Mouse (Mus musculus) granulocyte monocyte progenitor cell, adult 5-6 weeks (primary cell): ENCODE data around the gene Cers1. TPM values are rescaled to one million over a fixed set of nuclear protein-coding genes. Genes with fewer than 3 reads are reported as not detected.

Source experiments
- ATAC-seq: replicated peaks from 2 replicates; pipeline ENCODE4 v1.8.0; 2016; ENCODE audit warnings: mild to moderate bottlenecking, moderate TSS enrichment, inconsistent platforms; ENCODE audit not compliant: poor library complexity, severe bottlenecking
- total RNA-seq, 2 experiments: library from RNA; stranded (forward) in 1 of 2; stranded (reverse) in 1 of 2; fragments of 200-712, 200-1000 nt in 1 of 2; fragments of >200 nt in 1 of 2; fragmentation: Nextera tagmentation in 1 of 2; gene quantifications; 2 replicates each; pipeline ENCODE4 v1.2.3; 2014 to 2017

The Cers1 gene
- total RNA-seq, 2 experiments from 2014 or later, result not detected

DNA sequence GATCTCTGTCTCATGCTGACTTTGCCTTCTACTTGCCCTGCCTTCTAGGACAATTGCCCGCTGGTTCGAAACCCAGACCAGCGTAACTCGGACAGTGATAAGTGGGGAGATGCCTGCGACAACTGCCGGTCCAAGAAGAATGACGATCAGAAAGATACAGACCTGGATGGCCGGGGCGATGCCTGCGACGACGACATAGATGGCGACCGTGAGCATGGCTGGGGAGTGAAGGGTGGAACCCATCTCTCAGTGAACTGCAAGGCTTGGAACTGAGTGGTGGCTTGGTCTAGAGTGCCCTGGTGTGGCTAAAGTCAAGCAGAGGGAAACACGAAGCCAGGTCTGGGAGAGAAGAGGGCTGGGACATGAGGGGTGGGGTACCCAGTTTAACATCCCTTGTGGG, 61.5 kb downstream of the Cers1 start:
- no peak for ATAC-seq

DNA sequence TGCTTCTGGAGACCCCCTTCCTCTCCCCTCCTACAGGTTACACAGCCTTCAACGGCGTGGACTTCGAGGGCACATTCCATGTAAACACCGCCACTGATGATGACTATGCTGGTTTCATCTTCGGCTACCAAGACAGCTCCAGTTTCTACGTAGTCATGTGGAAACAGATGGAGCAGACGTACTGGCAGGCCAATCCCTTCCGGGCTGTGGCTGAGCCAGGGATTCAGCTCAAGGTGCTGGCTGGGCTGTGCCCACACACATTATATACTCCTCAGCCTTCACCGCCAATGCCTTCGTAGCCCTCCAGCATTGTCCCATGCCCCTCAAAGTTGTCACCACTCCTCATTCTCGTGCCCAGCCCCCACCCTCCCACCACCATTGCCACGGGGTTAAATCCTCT, 64.5 kb downstream of the Cers1 start:
- no peak for ATAC-seq

Other genes starting within 250 kb of the Cers1 start
- gene Tm6sf2, start 242.9 kb upstream of the Cers1 start, total RNA-seq (2014; fragmentation: Nextera tagmentation), result 3.9 TPM in 1 of 2 replicates, not detected in the other
- gene Tm6sf2, start 242.9 kb upstream of the Cers1 start, total RNA-seq (2017), result not detected in 2 replicates
- gene Hapln4, start 232.3 kb upstream of the Cers1 start, total RNA-seq (2014; fragmentation: Nextera tagmentation), result not detected in 2 replicates
- not detected in 2 replicates for gene Hapln4, start 232.3 kb upstream of the Cers1 start, total RNA-seq (2017)
- gene Ncan, start 194.9 kb upstream of the Cers1 start, total RNA-seq (2014; fragmentation: Nextera tagmentation), result not detected in 2 replicates
- not detected in 2 replicates for gene Ncan, start 194.9 kb upstream of the Cers1 start, total RNA-seq (2017)
- 37.0 and 64.5 TPM in 2 replicates for gene Nr2c2ap, start 184.4 kb upstream of the Cers1 start, total RNA-seq (2014; fragmentation: Nextera tagmentation)
- 8.7 and 9.4 TPM in 2 replicates for gene Nr2c2ap, start 184.4 kb upstream of the Cers1 start, total RNA-seq (2017)
- gene Rfxank, start 176.6 kb upstream of the Cers1 start, total RNA-seq (2014; fragmentation: Nextera tagmentation), result 4.8 and 6.9 TPM in 2 replicates
- 5.9 and 11.6 TPM in 2 replicates for gene Rfxank, start 176.6 kb upstream of the Cers1 start, total RNA-seq (2017)
- gene Borcs8, start 176.3 kb upstream of the Cers1 start, total RNA-seq (2014; fragmentation: Nextera tagmentation), result 26.6 and 53.7 TPM in 2 replicates
- 34.3 and 40.0 TPM in 2 replicates for gene Borcs8, start 176.3 kb upstream of the Cers1 start, total RNA-seq (2017)
- gene Mef2b, start 176.1 kb upstream of the Cers1 start, total RNA-seq (2014; fragmentation: Nextera tagmentation), result not detected in 2 replicates
- gene Mef2b, start 176.1 kb upstream of the Cers1 start, total RNA-seq (2017), result not detected in 2 replicates
- 15.6 and 29.6 TPM in 2 replicates for gene Tmem161a, start 143.4 kb upstream of the Cers1 start, total RNA-seq (2014; fragmentation: Nextera tagmentation)
- 9.4 and 21.4 TPM in 2 replicates for gene Tmem161a, start 143.4 kb upstream of the Cers1 start, total RNA-seq (2017)
- 3.2 and 5.5 TPM in 2 replicates for gene Slc25a42, start 103.5 kb upstream of the Cers1 start, total RNA-seq (2014; fragmentation: Nextera tagmentation)
- 0.62 and 1.2 TPM in 2 replicates for gene Slc25a42, start 103.5 kb upstream of the Cers1 start, total RNA-seq (2017)
- gene Sugp2, start 81.5 kb upstream of the Cers1 start, total RNA-seq (2014; fragmentation: Nextera tagmentation), result 62.5 and 68.0 TPM in 2 replicates
- 26.0 and 56.4 TPM in 2 replicates for gene Sugp2, start 81.5 kb upstream of the Cers1 start, total RNA-seq (2017)
- gene Armc6, start 81.3 kb upstream of the Cers1 start, total RNA-seq (2014; fragmentation: Nextera tagmentation), result 4.9 and 6.9 TPM in 2 replicates
- gene Armc6, start 81.3 kb upstream of the Cers1 start, total RNA-seq (2017), result 8.0 and 9.4 TPM in 2 replicates
- gene Homer3, start 32.9 kb upstream of the Cers1 start, total RNA-seq (2014; fragmentation: Nextera tagmentation), result 5.4 and 12.3 TPM in 2 replicates
- 6.5 and 12.3 TPM in 2 replicates for gene Homer3, start 32.9 kb upstream of the Cers1 start, total RNA-seq (2017)
- 45.9 and 66.8 TPM in 2 replicates for gene Ddx49, start 13.3 kb upstream of the Cers1 start, total RNA-seq (2014; fragmentation: Nextera tagmentation)
- gene Ddx49, start 13.3 kb upstream of the Cers1 start, total RNA-seq (2017), result 139 and 177 TPM in 2 replicates
- 209 and 240 TPM in 2 replicates for gene Cope, start 13.3 kb upstream of the Cers1 start, total RNA-seq (2014; fragmentation: Nextera tagmentation)
- gene Cope, start 13.3 kb upstream of the Cers1 start, total RNA-seq (2017), result 132 and 155 TPM in 2 replicates
- not detected in 2 replicates for gene Gdf1, start 14.0 kb downstream of the Cers1 start, total RNA-seq (2014; fragmentation: Nextera tagmentation)
- not detected in 2 replicates for gene Gdf1, start 14.0 kb downstream of the Cers1 start, total RNA-seq (2017)
- 30.6 and 33.7 TPM in 2 replicates for gene Upf1, start 37.5 kb downstream of the Cers1 start, total RNA-seq (2014; fragmentation: Nextera tagmentation)
- 24.2 and 30.8 TPM in 2 replicates for gene Upf1, start 37.5 kb downstream of the Cers1 start, total RNA-seq (2017)
- gene Comp, start 57.8 kb downstream of the Cers1 start, total RNA-seq (2014; fragmentation: Nextera tagmentation), result 0.88 TPM in 1 of 2 replicates, not detected in the other
- gene Comp, start 57.8 kb downstream of the Cers1 start, total RNA-seq (2017), result not detected in 2 replicates
- 7.4 and 19.5 TPM in 2 replicates for gene Crtc1, start 123.8 kb downstream of the Cers1 start, total RNA-seq (2014; fragmentation: Nextera tagmentation)
- 2.3 and 4.8 TPM in 2 replicates for gene Crtc1, start 123.8 kb downstream of the Cers1 start, total RNA-seq (2017)
- 2.1 and 4.4 TPM in 2 replicates for gene Klhl26, start 161.2 kb downstream of the Cers1 start, total RNA-seq (2014; fragmentation: Nextera tagmentation)
- gene Klhl26, start 161.2 kb downstream of the Cers1 start, total RNA-seq (2017), result 4.0 and 4.1 TPM in 2 replicates
- gene Tmem59l, start 171.6 kb downstream of the Cers1 start, total RNA-seq (2014; fragmentation: Nextera tagmentation), result not detected in 2 replicates
- not detected in 2 replicates for gene Tmem59l, start 171.6 kb downstream of the Cers1 start, total RNA-seq (2017)
- not detected in 2 replicates for gene Crlf1, start 177.4 kb downstream of the Cers1 start, total RNA-seq (2014; fragmentation: Nextera tagmentation)
- gene Crlf1, start 177.4 kb downstream of the Cers1 start, total RNA-seq (2017), result not detected in 2 replicates
- gene Rex1bd, start 191.0 kb downstream of the Cers1 start, total RNA-seq (2014; fragmentation: Nextera tagmentation), result 21.7 and 30.2 TPM in 2 replicates
- gene Rex1bd, start 191.0 kb downstream of the Cers1 start, total RNA-seq (2017), result 33.4 and 64.9 TPM in 2 replicates
- gene Uba52, start 195.0 kb downstream of the Cers1 start, total RNA-seq (2014; fragmentation: Nextera tagmentation), result 2,675 and 2,799 TPM in 2 replicates
- gene Uba52, start 195.0 kb downstream of the Cers1 start, total RNA-seq (2017), result 3,231 and 3,572 TPM in 2 replicates
- gene Fkbp8, start 211.9 kb downstream of the Cers1 start, total RNA-seq (2014; fragmentation: Nextera tagmentation), result 113 and 149 TPM in 2 replicates
- gene Fkbp8, start 211.9 kb downstream of the Cers1 start, total RNA-seq (2017), result 107 and 118 TPM in 2 replicates
- gene Kxd1, start 212.2 kb downstream of the Cers1 start, total RNA-seq (2014; fragmentation: Nextera tagmentation), result 83.7 and 84.5 TPM in 2 replicates
- 68.7 and 74.4 TPM in 2 replicates for gene Kxd1, start 212.2 kb downstream of the Cers1 start, total RNA-seq (2017)
- gene Ell, start 223.7 kb downstream of the Cers1 start, total RNA-seq (2014; fragmentation: Nextera tagmentation), result 11.7 and 13.6 TPM in 2 replicates
- gene Ell, start 223.7 kb downstream of the Cers1 start, total RNA-seq (2017), result 5.5 and 5.7 TPM in 2 replicates